Mouse (Mus musculus): ENCODE measurements at regions not wholly inside any gene's neighbourhood (a gene's known extent, or its start where the extent isn't known, plus 50 kb on each side); places are given as distances from the start of the nearest gene placed in this dataset.
"Not testable (repeated sequence)": the region's sequence is repeated elsewhere in the genome, so short reads cannot be mapped to it uniquely, and the experiment has no call there.

DNA sequence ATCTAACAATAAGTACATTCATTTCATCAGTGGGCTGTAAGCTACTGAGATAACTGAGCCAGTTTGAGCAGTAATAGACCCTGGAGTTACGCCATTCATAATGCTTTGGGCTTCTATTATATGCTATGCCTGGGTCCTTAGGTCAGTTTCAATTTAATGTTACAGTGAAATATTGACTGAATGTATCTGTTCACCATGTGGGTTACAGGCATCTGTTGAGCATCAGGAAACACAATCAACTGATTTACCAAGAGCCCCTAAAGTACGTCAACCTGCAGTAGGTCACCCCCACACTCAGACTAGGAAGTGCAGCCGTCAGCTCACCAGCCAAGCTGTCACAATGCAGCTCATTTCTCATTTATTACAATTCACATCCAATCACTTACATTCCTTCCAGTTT is 183.5 kb downstream of the Lyplal1 start:
- DNase-seq (ENCODE audit: low spot score), result no peak

GRCm38 (mm10) chr1:185937026-185937425 is 180.1 kb downstream of the Lyplal1 start:
- DNase-seq (ENCODE audit: low spot score), result no peak

DNA sequence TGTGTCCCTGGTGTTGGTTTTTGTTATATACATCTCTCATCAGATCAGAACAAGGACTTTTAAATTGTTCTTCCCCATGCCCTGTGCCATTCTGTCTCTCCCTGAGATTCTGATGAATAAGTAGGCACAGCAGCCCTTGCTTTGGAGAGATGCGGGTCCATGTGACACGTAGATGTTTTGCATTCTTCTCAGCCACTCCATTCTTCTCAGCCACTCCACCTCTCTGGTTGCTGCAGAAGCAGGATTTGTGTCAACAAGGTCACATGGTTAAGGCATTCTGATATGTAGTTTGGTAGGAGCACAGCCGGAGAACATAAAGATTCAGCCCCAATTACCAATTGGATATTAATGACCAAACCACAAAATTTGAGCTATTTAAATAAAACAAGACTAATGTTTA is 177.2 kb downstream of the Lyplal1 start:
- no peak for DNase-seq (ENCODE audit: low spot score)

DNA sequence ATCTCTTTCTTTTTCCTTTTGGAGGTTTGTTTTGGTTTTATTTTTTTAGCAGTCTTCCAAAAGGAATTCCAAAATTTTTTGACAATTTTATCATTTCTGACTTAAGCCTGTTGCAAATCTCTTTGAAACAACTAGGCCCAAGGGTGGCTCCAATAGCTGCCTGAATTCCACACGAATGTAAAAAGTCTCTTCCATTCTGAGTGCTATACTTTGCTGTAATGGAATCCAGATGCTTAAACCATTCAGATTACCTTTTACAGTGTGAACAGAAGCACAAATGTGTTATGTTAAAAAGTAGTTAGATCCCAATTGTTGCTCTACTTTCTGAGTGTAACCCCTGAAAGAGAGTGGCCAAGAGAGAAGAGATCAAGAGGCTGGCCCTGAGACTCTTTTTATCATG is 176.6 kb downstream of the Lyplal1 start:
- no peak for DNase-seq (ENCODE audit: low spot score)

DNA sequence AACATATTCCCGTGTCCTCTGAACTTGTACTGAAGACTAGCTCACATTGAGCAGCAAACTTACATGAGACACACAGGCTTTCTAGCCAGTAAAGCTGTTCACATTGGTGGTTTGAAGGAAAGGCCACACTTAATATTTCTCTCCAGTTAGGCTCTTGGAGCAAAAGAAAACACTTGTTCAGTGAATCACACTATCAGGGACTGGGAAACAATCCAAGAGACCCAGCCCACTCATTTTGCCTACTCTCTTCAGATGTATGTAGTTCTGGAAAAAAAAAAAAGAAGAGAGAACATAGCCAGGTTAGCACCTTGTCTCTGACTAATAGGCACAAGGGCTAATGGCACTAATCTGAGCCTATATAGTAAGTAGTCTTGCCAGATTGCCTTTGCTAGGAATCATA is 165.9 kb downstream of the Lyplal1 start:
- no peak for DNase-seq (ENCODE audit: low spot score)

DNA sequence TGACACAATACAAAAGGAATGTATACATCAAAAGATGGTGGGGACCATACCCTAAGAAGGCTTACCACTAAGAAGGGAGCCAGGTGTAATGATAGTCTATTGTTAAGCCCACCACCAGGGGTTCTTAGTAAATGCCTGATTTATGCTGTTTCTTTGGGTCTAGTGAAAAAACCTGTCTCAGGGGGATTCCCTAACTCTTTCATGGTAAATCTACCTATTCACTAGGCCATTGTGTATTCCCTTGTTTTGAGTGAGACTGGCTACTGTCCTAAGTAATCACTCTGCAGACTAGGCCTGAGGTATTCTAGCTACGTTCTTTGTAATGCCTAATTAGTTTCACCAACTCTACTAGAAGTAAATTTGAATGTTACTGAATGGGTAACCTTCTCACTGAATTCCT is 161.3 kb downstream of the Lyplal1 start:
- not testable (repeated sequence) for DNase-seq (ENCODE audit: low spot score)

DNA sequence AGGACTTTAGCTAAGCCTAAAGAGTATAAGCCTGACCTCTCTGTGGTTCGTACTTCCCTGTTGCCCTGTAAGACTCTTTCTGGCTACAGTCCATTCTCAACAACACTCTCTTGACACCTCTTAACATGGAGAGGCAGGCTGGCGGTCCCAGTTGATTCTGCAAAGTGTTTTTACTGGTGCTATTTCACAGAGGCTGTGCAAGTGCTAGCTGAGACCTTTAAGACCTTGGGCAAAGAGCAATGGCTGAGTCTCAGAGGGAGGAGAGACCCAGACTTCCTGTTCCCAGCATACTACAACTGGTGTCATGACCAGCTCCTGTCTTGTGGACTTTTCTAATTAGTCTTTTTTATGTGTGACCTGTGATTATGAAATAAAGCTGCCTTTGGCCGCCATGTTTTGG is 159.6 kb downstream of the Lyplal1 start:
- DNase-seq (ENCODE audit: low spot score), result no peak

DNA sequence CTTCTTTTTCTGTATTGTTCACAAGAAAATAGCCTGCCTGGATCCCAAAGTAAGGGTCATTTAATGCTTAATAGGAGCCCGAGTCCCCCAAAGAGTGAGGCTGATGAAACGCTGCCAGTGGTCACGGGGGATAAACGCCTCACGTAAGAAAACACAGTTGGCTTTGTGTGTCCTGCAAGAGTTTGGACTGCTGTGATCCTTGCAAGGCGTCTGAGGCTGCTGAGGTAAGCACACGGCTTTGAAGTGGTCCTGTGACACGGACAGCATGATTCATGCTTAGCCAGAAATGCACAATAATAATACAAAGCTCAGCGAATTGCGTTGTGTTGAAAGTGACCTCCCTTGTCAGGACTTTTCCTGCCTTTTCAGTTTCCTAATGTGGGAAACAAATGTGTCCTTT is 158.8 kb downstream of the Lyplal1 start:
- no peak for DNase-seq (ENCODE audit: low spot score)

- no peak for DNase-seq (ENCODE audit: low spot score)
Measured at GRCm38 (mm10) chr1:185962606-185963005, 154.5 kb downstream of the Lyplal1 start.

DNA sequence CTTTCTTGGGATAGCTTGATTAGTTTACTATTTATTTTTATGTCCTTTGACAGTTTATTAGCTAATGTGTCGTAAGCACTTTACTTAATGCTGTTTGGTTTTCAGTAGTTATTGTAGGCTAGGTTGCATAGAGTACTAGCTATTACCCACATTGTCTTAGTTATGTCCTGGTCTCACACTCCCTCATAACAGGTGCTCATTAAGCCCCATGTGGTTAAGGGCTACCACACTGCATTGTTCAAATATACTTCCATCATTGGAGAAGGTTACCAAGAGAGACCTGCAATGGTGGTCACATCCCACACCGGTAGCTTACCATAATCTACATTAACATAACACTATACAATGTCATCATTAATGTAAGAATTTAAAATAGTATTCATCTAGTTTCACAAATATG is 153.3 kb downstream of the Lyplal1 start:
- DNase-seq (ENCODE audit: low spot score), result no peak

DNA sequence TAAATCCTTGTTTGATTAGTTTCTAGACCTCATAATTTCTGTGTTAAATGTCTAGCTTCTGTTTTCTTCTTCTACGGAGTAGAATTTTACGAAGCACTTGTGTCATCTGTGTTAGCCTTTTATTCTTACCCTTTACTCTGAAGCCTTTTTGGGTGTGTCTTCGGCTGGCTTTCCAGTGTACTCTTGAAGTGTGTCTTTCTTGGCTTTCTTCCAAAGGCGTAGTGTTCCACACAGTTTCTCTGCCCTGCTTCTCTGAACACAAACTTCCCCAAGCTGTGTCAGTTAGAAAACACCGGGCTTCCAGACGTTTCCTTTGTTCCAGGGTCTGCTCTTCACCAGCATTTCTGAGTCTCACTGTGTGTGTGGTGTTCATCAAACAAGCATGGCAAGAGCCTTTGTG is 152.7 kb downstream of the Lyplal1 start:
- no peak for DNase-seq (ENCODE audit: low spot score)

GRCm38 (mm10) chr1:185967227-185967626 is 149.9 kb downstream of the Lyplal1 start:
- no peak for DNase-seq (ENCODE audit: low spot score)

DNA sequence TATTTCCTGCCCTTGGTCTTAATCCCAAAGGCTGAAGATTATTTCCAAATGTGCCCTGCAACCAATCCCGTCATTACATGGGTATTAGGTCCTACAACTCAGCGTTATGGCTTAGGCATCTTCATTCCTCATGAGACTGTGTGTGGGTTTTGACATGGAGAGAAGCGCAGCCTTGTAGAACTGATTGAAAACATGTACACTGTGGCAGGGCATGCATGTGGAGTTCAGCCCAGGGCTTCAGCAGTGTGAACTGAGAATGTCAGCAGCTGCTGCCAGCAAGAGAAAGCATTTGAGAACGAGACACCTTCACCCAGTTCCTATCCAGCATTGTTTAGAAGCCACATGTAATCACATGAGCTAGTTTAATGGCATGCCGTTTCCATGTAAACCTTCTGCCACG is 149.3 kb downstream of the Lyplal1 start:
- no peak for DNase-seq (ENCODE audit: low spot score)

DNA sequence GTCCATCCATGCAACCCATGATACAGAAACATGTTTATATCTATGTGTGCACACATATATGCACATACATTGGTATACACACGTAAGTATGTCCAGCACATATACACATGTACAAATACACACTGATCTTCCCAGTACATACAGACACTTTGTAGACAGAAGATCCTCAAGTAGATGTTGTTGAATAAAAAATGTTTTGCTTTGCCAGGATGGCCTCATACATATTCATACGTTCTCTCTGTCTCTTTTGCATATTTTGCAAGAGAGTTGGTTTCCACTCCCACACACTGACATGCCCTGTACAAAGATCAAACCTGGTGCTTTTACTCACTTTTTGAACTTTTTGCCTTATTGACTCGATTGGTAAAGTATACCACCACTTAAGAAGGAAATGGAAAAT is 148.5 kb downstream of the Lyplal1 start:
- DNase-seq (ENCODE audit: low spot score), result no peak

GRCm38 (mm10) chr1:185969231-185969630 is 147.9 kb downstream of the Lyplal1 start:
- no peak for DNase-seq (ENCODE audit: low spot score)

DNA sequence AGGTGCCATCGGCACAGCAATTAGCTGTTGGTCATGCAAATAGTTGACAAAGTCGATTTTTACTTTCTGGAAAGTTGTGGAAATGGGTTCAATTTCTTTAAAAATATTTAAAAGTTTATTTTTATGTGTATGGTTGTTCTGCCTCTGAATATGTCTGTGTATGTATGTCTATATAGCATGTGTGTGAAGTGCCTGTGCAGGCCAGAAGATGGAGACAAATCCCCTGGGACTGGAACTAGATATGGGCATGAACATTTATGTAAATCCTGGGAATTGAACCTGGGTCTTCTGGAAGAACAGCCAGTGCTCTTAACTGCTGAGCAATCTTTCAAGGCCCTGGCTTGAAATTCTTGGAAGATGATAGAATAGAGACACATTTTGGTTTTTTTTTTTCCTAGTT is 140.0 kb downstream of the Lyplal1 start:
- no peak for DNase-seq (ENCODE audit: low spot score)

- no peak for DNase-seq (ENCODE audit: low spot score)
Measured at GRCm38 (mm10) chr1:185989432-185989831, 127.7 kb downstream of the Lyplal1 start.

GRCm38 (mm10) chr1:186000066-186000465 is 117.0 kb downstream of the Lyplal1 start:
- DNase-seq (ENCODE audit: low spot score), result not testable (repeated sequence)

GRCm38 (mm10) chr1:186013413-186013812 is 103.7 kb downstream of the Lyplal1 start:
- no peak for DNase-seq (ENCODE audit: low spot score)

DNA sequence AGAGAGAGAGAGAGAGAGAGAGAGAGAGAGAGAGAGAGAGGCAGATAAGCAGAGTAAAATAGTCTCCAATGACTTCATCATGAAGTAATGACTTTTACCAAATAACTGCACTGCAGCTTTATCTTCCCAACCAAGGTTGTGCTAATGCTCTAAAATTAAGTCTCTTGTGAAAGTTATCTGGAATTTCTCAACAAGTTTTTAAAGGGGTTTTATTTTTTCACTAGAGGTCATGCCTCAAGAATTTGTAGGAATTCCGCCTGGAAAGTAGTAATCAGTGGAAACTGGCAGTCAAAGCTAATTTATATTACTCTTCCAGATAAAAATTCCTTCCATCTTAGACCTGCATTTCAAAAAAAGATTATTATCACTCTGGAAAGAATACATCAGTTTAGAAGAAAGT is 102.9 kb downstream of the Lyplal1 start:
- no peak for DNase-seq (ENCODE audit: low spot score)

- no peak for DNase-seq (ENCODE audit: low spot score)
Measured at GRCm38 (mm10) chr1:186015831-186016561, 101.1 kb downstream of the Lyplal1 start.

- DNase-seq (ENCODE audit: low spot score), result no peak
Measured at GRCm38 (mm10) chr1:186017547-186017946, 99.6 kb downstream of the Lyplal1 start.

GRCm38 (mm10) chr1:186019511-186019910 is 97.6 kb downstream of the Lyplal1 start:
- DNase-seq (ENCODE audit: low spot score), result no peak

DNA sequence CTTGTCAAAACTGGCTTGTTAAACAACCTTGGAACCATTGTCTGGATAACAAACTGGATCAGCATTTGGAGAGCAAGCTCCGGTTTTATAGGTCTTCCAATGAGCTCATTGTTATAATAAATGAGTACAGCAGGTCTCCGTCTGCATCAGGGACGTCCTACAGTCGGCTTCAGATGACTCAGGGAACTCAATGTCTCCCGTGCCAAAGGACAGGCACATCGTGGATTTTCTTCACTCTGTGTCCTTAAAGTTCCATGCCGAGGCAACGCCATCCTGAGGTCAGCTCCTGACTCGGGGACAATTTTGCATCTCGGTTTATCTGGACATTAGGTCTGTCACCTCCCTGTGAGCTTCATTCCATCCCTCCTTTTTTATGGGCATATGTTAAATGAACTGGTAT is 85.2 kb downstream of the Lyplal1 start:
- no peak for DNase-seq (ENCODE audit: low spot score)

Measured in thymus, postnatal 0 days (tissue).